Mouse (Mus musculus) megakaryocyte progenitor cell, adult 5-6 weeks (primary cell): ENCODE data around the gene Gemin4. TPM values are rescaled to one million over a fixed set of nuclear protein-coding genes. Genes with fewer than 3 reads are reported as not detected.

ENCODE experiments used
- ATAC-seq: replicated peaks from 2 replicates; pipeline ENCODE4 v1.8.0; 2016; ENCODE audit warnings: mild to moderate bottlenecking, moderate TSS enrichment, inconsistent platforms; ENCODE audit not compliant: poor library complexity
- total RNA-seq, 2 experiments: library from RNA; stranded (forward) in 1 of 2; stranded (reverse) in 1 of 2; fragments of 157-497, 149-512 nt in 1 of 2; fragments of 200-1000 nt in 1 of 2; gene quantifications; 2 replicates each; pipeline versions ENCODE4 v1.2.3 to v1.2.4; 2015 to 2017

The Gemin4 gene
- total RNA-seq, 2 experiments from 2014 or later = 17.4 to 23.4 TPM

GRCm38 (mm10) chr11:76166657-76167056, 50.8 kb downstream of the Gemin4 start:
- ATAC-seq = peak; percentile 54

Other genes starting within 250 kb of the Gemin4 start
- gene 1700016K19Rik, start 217.8 kb downstream of the Gemin4 start, total RNA-seq (2015) = not detected in 2 replicates
- gene 1700016K19Rik, start 217.8 kb downstream of the Gemin4 start, total RNA-seq (2017) = not detected in 2 replicates
- gene Rflnb, start 189.9 kb downstream of the Gemin4 start, total RNA-seq (2015) = 14.7 and 19.3 TPM in 2 replicates
- gene Rflnb, start 189.9 kb downstream of the Gemin4 start, total RNA-seq (2017) = 20.9 and 21.4 TPM in 2 replicates
- 35.3 and 37.8 TPM in 2 replicates for gene Vps53, start 38.0 kb downstream of the Gemin4 start, total RNA-seq (2015)
- gene Vps53, start 38.0 kb downstream of the Gemin4 start, total RNA-seq (2017) = 35.4 and 58.6 TPM in 2 replicates
- 3.3 and 3.5 TPM in 2 replicates for gene Fam57a, start 38.0 kb downstream of the Gemin4 start, total RNA-seq (2015)
- 2.2 and 4.1 TPM in 2 replicates for gene Fam57a, start 38.0 kb downstream of the Gemin4 start, total RNA-seq (2017)
- gene Dbil5, start 56 bp downstream of the Gemin4 start, total RNA-seq (2015) = not detected in 2 replicates
- gene Dbil5, start 56 bp downstream of the Gemin4 start, total RNA-seq (2017) = 0.78 TPM in 1 of 2 replicates, not detected in the other
- gene Mrm3, start 26.1 kb upstream of the Gemin4 start, total RNA-seq (2015) = 16.3 and 21.1 TPM in 2 replicates
- 28.7 and 36.5 TPM in 2 replicates for gene Mrm3, start 26.1 kb upstream of the Gemin4 start, total RNA-seq (2017)
- 83.9 and 84.1 TPM in 2 replicates for gene Glod4, start 26.1 kb upstream of the Gemin4 start, total RNA-seq (2015)
- 156 and 273 TPM in 2 replicates for gene Glod4, start 26.1 kb upstream of the Gemin4 start, total RNA-seq (2017)
- 20.7 and 23.9 TPM in 2 replicates for gene Nxn, start 181.5 kb upstream of the Gemin4 start, total RNA-seq (2015)
- gene Nxn, start 181.5 kb upstream of the Gemin4 start, total RNA-seq (2017) = 20.0 and 26.5 TPM in 2 replicates
- 20.4 and 25.9 TPM in 2 replicates for gene Timm22, start 189.3 kb upstream of the Gemin4 start, total RNA-seq (2015)
- 11.0 and 14.2 TPM in 2 replicates for gene Timm22, start 189.3 kb upstream of the Gemin4 start, total RNA-seq (2017)